Mouse (Mus musculus): ENCODE results near the gene Atp5k.

Atp5k gene

DNA sequence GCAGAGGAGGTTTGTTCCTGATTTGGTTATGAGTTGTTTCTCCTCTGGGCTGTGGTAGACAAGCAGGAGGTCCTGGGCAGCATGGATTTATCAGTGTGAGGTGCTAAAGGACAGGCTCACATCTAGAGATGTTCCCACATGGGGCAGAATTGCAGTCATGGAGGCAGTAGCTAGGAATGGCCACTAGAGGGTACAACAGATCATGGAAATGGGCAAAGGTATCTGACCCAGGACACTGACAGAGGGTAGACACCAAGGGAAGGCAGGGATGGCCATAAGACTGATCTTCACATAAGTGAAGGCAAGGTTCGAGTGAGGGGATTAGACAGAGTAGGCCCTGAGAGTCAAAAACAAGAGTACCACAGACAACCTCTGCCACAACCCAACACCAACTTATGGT, 7.1 kb downstream of the Atp5k start:
- peak; percentile 29 for DNase-seq (ENCODE audit: extremely low read depth, low read depth)

GRCm38 (mm10) chr5:108423427-108423826, 10.8 kb downstream of the Atp5k start:
- no peak for DNase-seq (ENCODE audit: extremely low read depth, low read depth)

DNA sequence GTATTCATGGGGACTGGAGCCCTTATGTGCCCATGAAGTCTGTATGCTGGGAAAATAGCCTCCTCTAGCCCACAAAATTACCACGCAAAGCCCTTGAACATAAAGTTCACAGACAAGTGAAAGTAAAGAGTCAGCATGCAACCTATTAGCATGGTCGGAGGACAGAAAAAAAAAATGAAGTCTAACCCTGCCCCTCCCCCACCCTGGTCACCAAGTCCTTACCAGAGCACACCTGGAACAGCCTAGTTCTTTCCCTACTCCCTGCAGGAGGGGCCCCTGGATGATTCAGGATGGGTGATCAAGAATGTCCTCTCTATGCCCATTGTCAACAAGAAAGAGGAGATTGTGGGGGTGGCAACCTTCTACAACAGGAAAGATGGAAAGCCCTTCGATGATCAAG, 11.5 kb downstream of the Atp5k start:
- no peak for DNase-seq (ENCODE audit: extremely low read depth, low read depth)

DNA sequence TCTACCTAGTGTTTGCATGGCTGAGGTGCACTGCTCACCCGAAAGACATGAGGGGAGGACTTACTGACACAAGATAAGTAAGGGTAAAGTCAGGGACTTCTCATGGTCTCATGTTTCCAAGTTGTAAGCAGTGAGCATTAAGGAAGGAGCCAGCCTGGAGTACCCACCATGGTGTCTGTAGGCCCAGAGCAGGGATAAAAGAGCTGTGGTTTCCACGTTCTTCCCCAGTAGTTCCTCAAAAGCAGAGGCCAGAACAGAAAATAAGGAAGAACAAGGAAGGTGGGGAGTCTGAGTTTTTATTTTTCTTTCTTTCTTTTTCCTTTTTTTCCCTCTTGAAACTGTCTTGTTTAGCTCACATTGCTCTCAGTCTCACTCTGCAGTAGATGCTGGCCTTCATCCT, 19.5 kb downstream of the Atp5k start:
- no peak for DNase-seq (ENCODE audit: extremely low read depth, low read depth)

GRCm38 (mm10) chr5:108406977-108407376, 27.3 kb downstream of the Atp5k start:
- no peak for DNase-seq (ENCODE audit: extremely low read depth, low read depth)

DNA sequence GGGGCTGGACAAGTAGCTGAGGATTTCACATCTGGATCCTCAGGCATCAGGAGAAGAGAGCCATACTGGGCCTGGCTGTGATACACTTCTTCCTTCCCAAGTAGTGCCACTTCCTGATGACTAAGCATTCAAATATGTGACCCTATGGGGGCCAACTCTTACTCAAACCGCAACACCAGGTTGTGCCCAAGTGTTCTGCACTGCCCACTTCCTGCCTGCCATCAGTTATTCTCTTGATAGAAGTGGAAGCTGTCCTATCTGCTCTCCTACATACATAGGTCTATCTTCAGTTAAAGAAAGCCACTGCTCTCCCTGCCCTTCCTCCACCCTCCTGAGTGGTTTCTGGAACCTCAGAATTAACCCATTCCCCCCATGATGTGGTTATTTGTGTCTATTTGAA, 28.8 kb downstream of the Atp5k start:
- DNase-seq (ENCODE audit: extremely low read depth, low read depth): peak; percentile 90

GRCm38 (mm10) chr5:108403453-108403852, 30.8 kb downstream of the Atp5k start:
- no peak for DNase-seq (ENCODE audit: extremely low read depth, low read depth)

GRCm38 (mm10) chr5:108389744-108390143, 44.5 kb downstream of the Atp5k start:
- no peak for DNase-seq (ENCODE audit: extremely low read depth, low read depth)

- DNase-seq (ENCODE audit: extremely low read depth, low read depth): no peak
Measured at GRCm38 (mm10) chr5:108388201-108388600, 46.0 kb downstream of the Atp5k start, which contains the start of gene Pde6b. Gene Pde6b, plus strand, starts transcription at chr5:108388391.

DNA sequence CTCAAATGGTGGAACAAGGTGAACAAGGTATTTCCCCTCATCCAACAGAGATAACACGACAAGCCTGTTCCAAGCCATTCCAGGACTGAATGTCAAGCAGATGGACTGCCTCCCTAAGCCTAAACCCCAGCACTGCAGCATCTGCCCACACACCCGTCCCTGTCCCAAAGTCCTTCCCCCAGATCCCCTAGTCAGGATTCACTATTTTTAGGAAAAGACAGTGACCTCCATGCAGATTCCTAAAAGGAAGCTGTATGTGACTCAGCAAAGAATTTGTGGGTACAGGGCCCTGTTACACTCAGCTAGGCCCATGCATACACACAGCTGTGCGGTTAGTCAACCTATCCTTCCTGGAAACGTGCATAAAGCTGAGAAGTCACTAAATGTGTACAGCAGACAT, 47.8 kb downstream of the Atp5k start:
- DNase-seq (ENCODE audit: extremely low read depth, low read depth): no peak

DNA sequence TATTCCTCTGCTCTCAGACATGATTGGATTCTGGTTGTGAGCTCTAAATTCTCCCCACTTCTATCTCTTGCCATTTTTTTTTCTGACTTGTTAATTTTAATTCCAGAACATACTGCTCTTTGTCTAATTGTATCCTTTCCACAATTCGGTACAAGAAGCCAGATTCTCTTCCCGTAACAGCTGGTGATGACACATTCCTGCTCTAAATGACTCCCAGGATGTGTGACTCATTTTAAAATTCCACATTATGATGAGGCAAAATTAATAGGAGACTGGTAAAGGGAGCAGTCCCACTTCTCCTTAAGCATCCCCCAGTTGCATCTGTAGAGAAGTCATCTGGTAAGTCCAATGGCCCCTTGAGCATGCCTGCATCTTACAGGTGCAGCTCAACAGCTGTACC, 48.6 kb downstream of the Atp5k start:
- no peak for DNase-seq (ENCODE audit: extremely low read depth, low read depth)

All from MEL-GATA-1-ER (cell line).